Mouse (Mus musculus) lung, postnatal 4 days (tissue): ENCODE data around the gene Cdh19.

Experiments
- DNase-seq, 2 experiments: peaks; one replicate each; pipeline ENCODE4 v3.0.0; 2021

Gene Cdh19

DNA sequence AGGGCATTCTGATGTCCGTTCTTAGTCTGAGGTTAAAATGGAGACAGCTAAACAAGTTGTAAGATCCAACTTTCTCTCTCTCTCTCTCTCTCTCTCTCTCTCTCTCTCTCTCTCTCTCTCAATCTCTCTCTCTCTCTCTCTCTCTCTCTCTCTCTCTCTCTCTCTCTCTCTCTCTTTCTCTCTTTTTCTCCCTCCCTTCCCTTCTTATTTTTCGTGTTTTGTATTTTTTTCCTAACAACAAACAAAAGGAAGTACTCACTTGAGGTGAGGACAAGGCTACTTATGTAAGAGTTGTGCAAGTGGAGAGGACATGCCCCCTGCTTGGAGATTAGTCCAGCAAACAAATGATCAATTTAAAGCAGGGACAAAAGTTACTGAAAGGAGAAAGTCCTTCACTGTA lies at the start of gene Cdh19:
Gene Cdh19, minus strand, starts transcription at position 101 of the 400 bp plus-strand sequence.
- no peak for DNase-seq

- no peak for DNase-seq
These were observed 43.2 kb upstream of the Cdh19 start for GRCm38 (mm10) chr1:111020434-111021060.

- no peak for DNase-seq
These were observed 40.3 kb upstream of the Cdh19 start for GRCm38 (mm10) chr1:111017640-111018039.

GRCm38 (mm10) chr1:110989824-110990223 lies 12.4 kb upstream of the Cdh19 start:
- no peak for DNase-seq

GRCm38 (mm10) chr1:110969201-110969600 lies 8.2 kb downstream of the Cdh19 start:
- DNase-seq = no peak

DNA sequence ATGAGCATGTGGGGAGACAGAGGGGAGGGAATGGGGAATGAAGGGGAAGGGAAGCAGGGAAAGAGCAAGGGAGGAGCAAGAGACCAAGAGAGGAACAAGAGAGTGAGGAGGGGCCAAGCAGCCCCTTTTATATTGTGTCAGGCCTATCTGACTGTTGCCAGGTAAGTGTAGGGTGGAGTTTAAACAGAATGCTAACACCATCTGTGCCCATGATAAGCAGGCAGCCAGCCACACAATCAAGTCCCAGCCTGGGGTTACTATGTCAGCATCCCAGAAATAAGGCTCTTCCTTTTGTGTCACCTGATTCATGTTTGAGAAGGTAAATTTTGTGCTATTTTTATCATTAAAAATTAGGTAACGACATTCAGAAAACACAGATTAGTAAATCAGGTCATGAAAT lies 67.6 kb downstream of the Cdh19 start:
- no peak for DNase-seq

GRCm38 (mm10) chr1:110909218-110909617 lies 68.2 kb downstream of the Cdh19 start:
- no peak for DNase-seq

GRCm38 (mm10) chr1:110904266-110904665 lies 73.1 kb downstream of the Cdh19 start:
- no peak for DNase-seq
